Mouse (Mus musculus) CH12.LX (cell line): Measurements from ENCODE around the gene Astn2.

Source experiments
- CTCF ChIP-seq, 2 experiments: IDR thresholded peaks in 1 of 2; conservative IDR thresholded peaks in 1 of 2; 2 replicates each; pipeline ENCODE4 v1.5.1; 2011 to 2012; ENCODE audit warnings: low read depth in 2 of 2, low read length in 2 of 2, improper control_type of control experiment in 1 of 2, inconsistent platforms in 1 of 2, mild to moderate bottlenecking in 1 of 2, moderate library complexity in 1 of 2
- E2F4 ChIP-seq: IDR thresholded peaks from 2 replicates; pipeline ENCODE4 v1.6.1; 2011; ENCODE audit warnings: low read depth, low read length, improper control_type of control experiment; ENCODE audit not compliant: insufficient replicate concordance
- ELF1 ChIP-seq: IDR thresholded peaks from 2 replicates; pipeline ENCODE4 v1.6.1; 2014; ENCODE audit warnings: low read depth, mild to moderate bottlenecking, inconsistent platforms, low read length, improper control_type of control experiment
- EP300 ChIP-seq: IDR thresholded peaks from 2 replicates; pipeline ENCODE4 v1.6.1; 2011; ENCODE audit warnings: low read length, improper control_type of control experiment
- ETS1 ChIP-seq: conservative IDR thresholded peaks from 2 replicates; pipeline ENCODE4 v1.6.1; 2012; ENCODE audit warnings: low read depth, mild to moderate bottlenecking, inconsistent platforms, low read length, improper control_type of control experiment, moderate library complexity
- HCFC1 ChIP-seq: IDR thresholded peaks from 2 replicates; pipeline ENCODE4 v1.6.1; 2012; ENCODE audit warnings: low read depth, mild to moderate bottlenecking, inconsistent platforms, low read length, improper control_type of control experiment
- NRF1 ChIP-seq: IDR thresholded peaks from 2 replicates; pipeline ENCODE4 v1.6.1; 2014; ENCODE audit warnings: low read depth, mild to moderate bottlenecking, inconsistent platforms, low read length, improper control_type of control experiment, moderate library complexity
- POLR2A ChIP-seq: IDR thresholded peaks from 2 replicates; pipeline ENCODE4 v1.6.1; 2011; ENCODE audit warnings: low read depth, mild to moderate bottlenecking, improper control_type of control experiment, low read length
- SIN3A ChIP-seq: IDR thresholded peaks from 2 replicates; pipeline ENCODE4 v1.6.1; 2012; ENCODE audit warnings: low read length, improper control_type of control experiment, inconsistent platforms
- TCF12 ChIP-seq: IDR thresholded peaks from 2 replicates; pipeline ENCODE4 v1.6.1; 2014; ENCODE audit warnings: low read depth, mild to moderate bottlenecking, inconsistent platforms, low read length, improper control_type of control experiment

- TF ChIP-seq ELF1, result no peak
- no peak for TF ChIP-seq EP300
- TF ChIP-seq E2F4, result no peak
- TF ChIP-seq ETS1, result no peak
- no peak for TF ChIP-seq CTCF (conservative IDR thresholded peaks at IDR 0.05 in 1 of 2, IDR thresholded peaks at IDR 0.05 in 1 of 2; ENCODE audit: low read depth in 2 of 2, low read length in 2 of 2)
- TF ChIP-seq TCF12, result no peak
- TF ChIP-seq SIN3A, result no peak
- TF ChIP-seq NRF1, result no peak
- no peak for TF ChIP-seq HCFC1
- TF ChIP-seq POLR2A, result no peak
Observed at GRCm38 (mm10) chr4:65930901-65931300, 473.5 kb downstream of the Astn2 start.
